Mouse (Mus musculus) limb, embryonic 12.5 days (tissue): ENCODE data around the gene Tnfrsf1a. TPM values are rescaled to one million over a fixed set of nuclear protein-coding genes. Genes with fewer than 3 reads are reported as not detected.
A peak's percentile ranks its signal among the peaks of the same experiment; 100 is the strongest.
"Not testable (repeated sequence)": the region's sequence is repeated elsewhere in the genome, so short reads cannot be mapped to it uniquely, and the experiment has no call there.

Experiments
- ATAC-seq: fragments of 200-750 bp; cut with Nextera tagmentation; 2 replicates; pipeline ENCODE4 v1.8.0; 2017; ENCODE audit warnings: low read depth, moderate TSS enrichment; ENCODE audit not compliant: insufficient number of reproducible peaks, insufficient read depth, low FRiP score, low TSS enrichment
- H3K27ac ChIP-seq: fragments of 300-500 bp; sonication (generic); 2 replicates; pipeline ENCODE4 v1.5.1; 2016; ENCODE audit warnings: mild to moderate bottlenecking, moderate library complexity
- H3K27me3 ChIP-seq: fragments of 300-500 bp; sonication (generic); 2 replicates; pipeline ENCODE4 v1.6.1; 2016; ENCODE audit warnings: mild to moderate bottlenecking, moderate library complexity
- H3K36me3 ChIP-seq: fragments of 300-500 bp; sonication (generic); 2 replicates; pipeline ENCODE4 v1.6.1; 2016; ENCODE audit warnings: mild to moderate bottlenecking, moderate library complexity
- H3K4me1 ChIP-seq: fragments of 300-500 bp; sonication (generic); replicated peaks from 2 replicates; pipeline ENCODE4 v1.6.1; 2016
- H3K4me2 ChIP-seq: fragments of 300-500 bp; sonication (generic); 2 replicates; pipeline ENCODE4 v1.6.1; 2016; ENCODE audit warnings: mild to moderate bottlenecking, moderate library complexity
- H3K4me3 ChIP-seq: fragments of 300-500 bp; sonication (generic); replicated peaks from 2 replicates; pipeline ENCODE4 v1.5.1; 2016; ENCODE audit warnings: mild to moderate bottlenecking
- H3K9ac ChIP-seq: fragments of 300-500 bp; sonication (generic); replicated peaks from 2 replicates; pipeline ENCODE4 v1.6.1; 2016; ENCODE audit warnings: mild to moderate bottlenecking, moderate library complexity
- H3K9me3 ChIP-seq: fragments of 300-500 bp; sonication (generic); 2 replicates; pipeline ENCODE4 v1.6.1; 2016; ENCODE audit warnings: mild to moderate bottlenecking, moderate library complexity
- WGBS: fragments of 180-500 bp; shearing (Covaris S2); methylation state at CpG from one replicate; pipeline ENCODE4 v1.1.7; 2016; 5-methylcytosine and 5-hydroxymethylcytosine counted together
- polyA plus RNA-seq: library from polyadenylated mRNA; unstranded; fragments of >200 nt; fragmentation: Nextera tagmentation; extraction: Ambion mirVana; gene quantifications from 2 replicates; pipeline ENCODE4 v1.2.1, GENCODE M21; 2016

Tnfrsf1a gene
- polyA plus RNA-seq = 50.2 and 50.3 TPM in 2 replicates

DNA sequence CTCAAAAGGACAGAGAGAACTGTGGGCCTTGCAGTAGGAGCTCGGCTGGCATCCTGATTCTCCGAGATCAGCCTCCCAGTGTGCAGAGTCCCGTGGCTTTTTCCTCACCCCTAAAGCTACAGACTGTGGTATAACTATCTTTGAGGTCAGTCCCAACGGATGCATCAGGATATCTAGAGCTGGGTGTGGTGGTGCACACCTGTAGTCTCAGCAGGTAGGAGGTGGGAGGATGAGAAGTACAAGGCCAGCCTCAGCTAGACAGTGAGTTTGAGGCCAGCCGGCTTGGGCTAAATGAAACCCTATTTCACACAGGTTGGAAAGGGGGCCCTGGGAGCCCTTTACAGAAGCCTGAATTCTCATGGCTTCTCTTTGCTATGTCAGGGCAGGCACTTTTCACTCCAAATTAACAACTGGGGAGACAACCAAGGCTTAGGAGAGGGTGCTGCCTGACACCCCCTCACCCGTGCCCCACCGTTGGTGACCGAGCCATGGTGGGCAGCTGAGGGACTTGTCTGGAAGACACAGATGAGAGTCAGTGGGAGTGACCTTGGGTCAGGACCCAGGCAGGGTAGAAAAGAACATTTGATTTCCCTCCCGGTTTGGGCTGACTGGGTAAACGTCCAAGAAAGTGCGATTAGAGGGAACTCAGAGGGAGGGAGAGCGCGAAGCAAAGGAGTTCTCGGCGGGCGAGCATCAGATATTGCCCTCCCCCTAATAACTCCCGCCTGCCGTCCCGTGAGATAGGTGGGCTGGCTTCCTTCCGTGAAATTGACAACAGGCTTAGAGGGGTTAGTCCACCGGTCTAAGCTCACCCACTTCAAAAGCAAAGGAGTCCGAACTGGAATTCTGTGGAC lies at the start of gene Tnfrsf1a:
Gene Tnfrsf1a (plus strand): TSS at position 642 of the 854 bp plus-strand sequence.
- peak; percentile 24; the same call in 1 of the 2 replicates for ATAC-seq
- H3K9me3 ChIP-seq = no peaks in the 10 kb centered on the region
- H3K36me3 ChIP-seq = no peaks in the 10 kb centered on the region
- H3K9ac ChIP-seq = peak within 1 kb of the TSS; percentile 68
- H3K4me2 ChIP-seq = peak within 1 kb of the TSS; percentile 91
- WGBS = 6% methylated on average over 22 of the region's 22 CpGs
- peak within 1 kb of the TSS; percentile 80 for H3K27ac ChIP-seq
- H3K27me3 ChIP-seq = 0 out of 2 replicates have a peak, but pooled peaks cover 4% of the 10 kb centered on the region
- peaks cover 54% of the 10 kb centered on the region for H3K4me1 ChIP-seq
- peak within 1 kb of the TSS; percentile 61 for H3K4me3 ChIP-seq

DNA sequence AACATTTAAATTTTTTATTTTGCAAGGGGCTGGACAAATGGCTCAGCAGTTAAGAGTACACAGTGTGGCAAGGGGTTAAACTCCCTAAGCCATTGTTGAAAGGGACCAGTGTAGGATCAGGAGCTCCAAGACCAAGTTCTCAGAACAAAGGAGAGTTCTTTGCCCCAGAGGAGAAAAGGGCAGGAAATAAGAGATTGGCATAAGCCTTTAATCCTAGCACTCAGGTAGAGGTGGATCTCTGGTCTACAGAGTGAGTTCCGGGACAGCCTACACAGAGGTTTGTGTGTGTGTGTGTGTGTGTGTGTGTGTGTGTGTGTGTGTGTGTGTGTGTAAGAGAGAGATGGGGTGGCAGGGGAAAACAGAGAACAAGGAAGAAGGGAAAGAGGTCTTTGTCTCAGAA lies 48.2 kb upstream of the Tnfrsf1a start:
- no peak for ATAC-seq
- WGBS = 65% methylated on average over 1 of the region's 1 CpGs
- no peak overlapping the region for H3K9ac ChIP-seq
- 0 out of 2 replicates have a peak, but pooled peaks cover 3% of the 10 kb centered on the region for H3K4me1 ChIP-seq
- no peak overlapping the region for H3K4me3 ChIP-seq
- H3K27me3 ChIP-seq = no peaks in the 10 kb centered on the region
- H3K36me3 ChIP-seq = peaks cover under 1% of the 10 kb centered on the region; the same call in 1 of the 2 replicates
- H3K27ac ChIP-seq = no peak overlapping the region
- no peak overlapping the region for H3K4me2 ChIP-seq
- H3K9me3 ChIP-seq = no peaks in the 10 kb centered on the region

DNA sequence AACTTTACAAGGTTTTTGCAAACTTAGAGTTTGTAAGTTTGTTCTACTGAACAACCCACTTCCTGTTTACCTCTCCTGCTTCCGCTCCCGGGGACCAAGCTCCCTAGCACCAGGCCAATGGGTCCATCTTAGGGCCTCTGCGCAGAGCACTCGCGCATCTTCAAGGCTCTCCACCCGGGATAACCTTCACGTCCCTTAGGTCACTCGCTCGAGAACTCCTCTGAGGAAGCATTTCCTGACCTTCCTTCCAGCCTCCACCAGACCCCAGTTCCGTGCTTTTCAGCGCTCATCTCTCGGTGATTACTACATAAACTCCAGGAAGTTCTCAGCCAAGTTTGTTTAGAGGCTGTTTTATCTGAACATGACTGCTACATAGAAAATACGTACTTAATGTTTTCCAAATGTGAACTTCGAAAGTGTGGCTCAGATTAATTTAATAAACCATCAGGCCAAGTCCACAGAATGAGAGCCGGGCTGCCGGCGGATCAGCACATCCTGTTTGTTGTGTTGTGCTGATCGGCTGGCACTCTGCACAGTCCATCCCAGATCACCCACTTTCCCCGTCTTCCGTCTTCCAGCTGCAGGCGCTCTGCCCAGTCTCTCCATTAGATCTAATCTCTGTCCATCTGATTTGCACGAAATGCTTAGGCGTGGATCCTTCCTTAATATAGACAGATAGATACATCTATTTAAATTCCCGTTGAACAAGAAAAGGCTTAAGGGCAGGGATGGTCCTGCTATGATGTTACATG lies 46.8 kb upstream of the Tnfrsf1a start:
- Histone ChIP-seq H3K9me3 (no peaks in the 10 kb centered on the region), H3K4me2 (no peak overlapping the region), H3K36me3 (peaks cover 14% of the 10 kb centered on the region), H3K4me1 (0 out of 2 replicates have a peak, but pooled peaks cover 3% of the 10 kb centered on the region), H3K9ac (no peak overlapping the region), H3K27ac (no peak overlapping the region), H3K27me3 (no peaks in the 10 kb centered on the region), H3K4me3 (no peak overlapping the region)
- ATAC-seq = no peak
- 83% methylated on average over 24 of the region's 24 CpGs for WGBS

DNA sequence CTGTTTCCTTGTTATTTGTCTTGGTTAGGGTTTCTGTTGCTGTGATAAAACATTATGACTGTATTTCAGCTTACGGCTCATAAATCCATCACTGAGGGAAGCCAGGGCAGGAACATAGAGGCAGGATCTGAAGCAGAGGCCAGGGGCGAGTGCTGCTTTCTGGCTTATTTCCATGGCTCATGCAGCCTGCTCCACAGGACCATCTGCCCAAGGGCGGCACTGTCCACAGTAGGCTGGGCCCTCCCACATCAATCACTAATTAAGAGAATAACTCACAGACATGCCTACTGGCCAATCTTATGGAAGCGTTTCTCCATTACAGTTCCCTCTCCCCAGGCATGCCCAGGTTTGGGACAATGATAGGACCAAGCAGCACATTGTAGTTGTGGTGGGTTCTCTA lies 45.9 kb upstream of the Tnfrsf1a start:
- Histone ChIP-seq H3K4me2 (no peak overlapping the region), H3K27me3 (no peaks in the 10 kb centered on the region), H3K27ac (no peak overlapping the region), H3K9ac (no peak overlapping the region), H3K4me1 (0 out of 2 replicates have a peak, but pooled peaks cover 3% of the 10 kb centered on the region), H3K9me3 (no peaks in the 10 kb centered on the region), H3K4me3 (no peak overlapping the region), H3K36me3 (peaks cover 22% of the 10 kb centered on the region)
- WGBS = 73% methylated on average over 4 of the region's 4 CpGs
- no peak for ATAC-seq

GRCm38 (mm10) chr6:125304408-125304807 lies 44.8 kb upstream of the Tnfrsf1a start:
- WGBS = 91% methylated on average over 7 of the region's 7 CpGs
- ATAC-seq = not testable (repeated sequence)

GRCm38 (mm10) chr6:125305465-125305864 lies 43.7 kb upstream of the Tnfrsf1a start:
- peaks cover 14% of the 10 kb centered on the region for H3K4me1 ChIP-seq
- WGBS = 82% methylated on average over 6 of the region's 6 CpGs
- no peak for ATAC-seq
- H3K27ac ChIP-seq = no peak overlapping the region
- H3K4me3 ChIP-seq = no peak overlapping the region
- no peaks in the 10 kb centered on the region for H3K9me3 ChIP-seq
- H3K36me3 ChIP-seq = peaks cover 30% of the 10 kb centered on the region
- H3K4me2 ChIP-seq = no peak overlapping the region
- no peaks in the 10 kb centered on the region for H3K27me3 ChIP-seq
- no peak overlapping the region for H3K9ac ChIP-seq

More at GRCm38 (mm10) chr6:125304408-125304807, 44.8 kb upstream of the Tnfrsf1a start:
- H3K9ac ChIP-seq, H3K27ac ChIP-seq, H3K9me3 ChIP-seq, H3K27me3 ChIP-seq, H3K4me2 ChIP-seq, H3K4me3 ChIP-seq: not testable (repeated sequence)
- Histone ChIP-seq H3K36me3 (peaks cover 29% of the 10 kb centered on the region), H3K4me1 (peaks cover 12% of the 10 kb centered on the region)

- Histone ChIP-seq H3K4me1 (peaks cover 24% of the 10 kb centered on the region), H3K4me3 (no peak overlapping the region), H3K9me3 (no peaks in the 10 kb centered on the region), H3K4me2 (no peak overlapping the region), H3K27me3 (no peaks in the 10 kb centered on the region), H3K9ac (no peak overlapping the region), H3K27ac (no peak overlapping the region), H3K36me3 (peaks cover 41% of the 10 kb centered on the region)
- WGBS = 92% methylated on average over 5 of the region's 5 CpGs
- ATAC-seq = 0 out of 2 replicates have a peak, but pooled peaks have one; percentile 2
Measured at GRCm38 (mm10) chr6:125307091-125307490, 42.1 kb upstream of the Tnfrsf1a start.

GRCm38 (mm10) chr6:125308921-125309320 lies 40.2 kb upstream of the Tnfrsf1a start:
- H3K36me3 ChIP-seq = peaks cover 41% of the 10 kb centered on the region
- H3K27me3 ChIP-seq = no peaks in the 10 kb centered on the region
- no peaks in the 10 kb centered on the region for H3K9me3 ChIP-seq
- WGBS = 11% methylated on average over 13 of the region's 13 CpGs
- peak overlapping the region; percentile 8; the same call in 1 of the 2 replicates for H3K4me2 ChIP-seq
- no peak for ATAC-seq
- no peak overlapping the region for H3K9ac ChIP-seq
- peaks cover 40% of the 10 kb centered on the region for H3K4me1 ChIP-seq
- no peak overlapping the region for H3K27ac ChIP-seq
- H3K4me3 ChIP-seq = no peak overlapping the region

- H3K4me2 ChIP-seq = peak overlapping the region; percentile 8; the same call in 1 of the 2 replicates
- no peak for ATAC-seq
- H3K4me1 ChIP-seq = peaks cover 45% of the 10 kb centered on the region
- H3K9ac ChIP-seq = no peak overlapping the region
- H3K36me3 ChIP-seq = peaks cover 41% of the 10 kb centered on the region
- no peaks in the 10 kb centered on the region for H3K9me3 ChIP-seq
- 37% methylated on average over 5 of the region's 5 CpGs for WGBS
- H3K27ac ChIP-seq = no peak overlapping the region
- no peak overlapping the region for H3K4me3 ChIP-seq
- H3K27me3 ChIP-seq = no peaks in the 10 kb centered on the region
Measured at GRCm38 (mm10) chr6:125309406-125309805, 39.8 kb upstream of the Tnfrsf1a start.

GRCm38 (mm10) chr6:125312171-125312570 lies 37.0 kb upstream of the Tnfrsf1a start:
- WGBS = 80% methylated on average over 9 of the region's 9 CpGs
- no peak overlapping the region for H3K27ac ChIP-seq
- peak overlapping the region; percentile 53; the same call in 1 of the 2 replicates for H3K4me3 ChIP-seq

More at GRCm38 (mm10) chr6:125312171-125312570, 37.0 kb upstream of the Tnfrsf1a start:
- ATAC-seq = no peak
- no peaks in the 10 kb centered on the region for H3K9me3 ChIP-seq
- H3K9ac ChIP-seq = no peak overlapping the region
- H3K36me3 ChIP-seq = peaks cover 28% of the 10 kb centered on the region
- H3K4me2 ChIP-seq = peak overlapping the region; percentile 78
- H3K27me3 ChIP-seq = no peaks in the 10 kb centered on the region
- peaks cover 50% of the 10 kb centered on the region for H3K4me1 ChIP-seq
